Mouse (Mus musculus) bone marrow macrophage, adult 2 months (primary cell): ENCODE measurements around the gene Stub1.

Experiments used
- CTCF ChIP-seq: IDR thresholded peaks from 2 replicates; pipeline ENCODE4 v1.5.1; 2012; ENCODE audit warnings: low read depth, mild to moderate bottlenecking, low read length, moderate library complexity
- POLR2A ChIP-seq: IDR thresholded peaks from 2 replicates; pipeline ENCODE4 v1.6.1; 2012; ENCODE audit warnings: mild to moderate bottlenecking, low read depth, low read length, borderline replicate concordance

DNA sequence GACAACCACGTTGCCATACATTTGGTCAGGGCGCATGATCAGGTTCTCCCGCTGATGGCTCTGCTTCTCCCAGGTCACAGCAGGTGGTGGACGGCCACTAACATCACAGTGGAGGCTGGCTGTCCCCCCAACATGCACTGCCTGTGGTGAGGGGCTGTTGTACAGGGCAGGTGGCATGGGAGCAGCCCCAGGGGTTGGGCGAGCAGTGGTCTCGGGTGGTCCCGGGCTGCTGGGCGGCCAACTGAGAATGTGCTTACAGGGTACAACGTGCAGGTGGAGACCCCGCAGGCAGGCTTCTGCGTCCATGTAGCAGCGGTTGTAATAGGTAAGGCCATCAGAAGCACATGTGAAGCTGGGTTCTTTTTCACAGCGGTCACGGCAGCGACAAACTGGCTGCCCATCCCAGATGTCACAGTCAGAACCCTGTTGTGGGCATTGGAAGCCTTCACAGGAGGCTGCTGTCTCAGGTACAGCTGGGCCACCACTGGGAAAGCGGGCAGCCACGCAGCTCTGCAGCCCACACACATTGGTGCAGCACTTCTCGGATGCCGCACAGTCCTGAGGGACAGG is 45.5 kb upstream of the Stub1 start:
- no peak for TF ChIP-seq POLR2A
- no peak for TF ChIP-seq CTCF
